Mouse (Mus musculus) kidney, embryonic 14.5 days (tissue): ENCODE measurements around the gene Zfp319. TPM values are rescaled to one million over a fixed set of nuclear protein-coding genes. Genes with fewer than 3 reads are reported as not detected.

Source experiments
- ATAC-seq: fragments of 200-750 bp; cut with Nextera tagmentation; 2 replicates; pipeline ENCODE4 v1.8.0; 2017; ENCODE audit warnings: moderate number of reproducible peaks, mild to moderate bottlenecking, moderate TSS enrichment, moderate library complexity; ENCODE audit not compliant: low FRiP score, low TSS enrichment
- H3K27ac ChIP-seq: fragments of 300-500 bp; sonication (generic); 2 replicates; pipeline ENCODE4 v1.5.1; 2014; ENCODE audit warnings: low read depth, mild to moderate bottlenecking, low read length, moderate library complexity, mixed read lengths
- H3K27me3 ChIP-seq: fragments of 300-500 bp; sonication (generic); 2 replicates; pipeline ENCODE4 v1.6.1; 2014; ENCODE audit warnings: mild to moderate bottlenecking, low read length; ENCODE audit not compliant: control insufficient read depth, insufficient read depth
- H3K36me3 ChIP-seq: fragments of 300-500 bp; sonication (generic); 2 replicates; pipeline ENCODE4 v1.6.1; 2014; ENCODE audit warnings: low read length, mixed read lengths; ENCODE audit not compliant: control insufficient read depth, insufficient read depth
- H3K4me1 ChIP-seq: fragments of 300-500 bp; sonication (generic); 2 replicates; pipeline ENCODE4 v1.6.1; 2014; ENCODE audit warnings: low read length, mixed read lengths; ENCODE audit not compliant: control insufficient read depth, insufficient read depth
- H3K4me2 ChIP-seq: fragments of 300-500 bp; sonication (generic); replicated peaks from 2 replicates; pipeline ENCODE4 v1.6.1; 2014; ENCODE audit warnings: low read depth, mild to moderate bottlenecking, low read length
- H3K4me3 ChIP-seq: fragments of 300-500 bp; sonication (generic); 2 replicates; pipeline ENCODE4 v1.5.1; 2014; ENCODE audit warnings: mild to moderate bottlenecking, low read length
- H3K9ac ChIP-seq: fragments of 300-500 bp; sonication (generic); 2 replicates; pipeline ENCODE4 v1.6.1; 2014; ENCODE audit warnings: low read depth, mild to moderate bottlenecking, low read length, moderate library complexity
- H3K9me3 ChIP-seq: fragments of 300-500 bp; sonication (generic); 2 replicates; pipeline ENCODE4 v1.6.1; 2016; ENCODE audit warnings: low read length; ENCODE audit not compliant: control insufficient read depth
- WGBS: fragments of 180-500 bp; shearing (Covaris S2); extraction: QIAGEN DNeasy Blood & Tissue Kit; methylation state at CpG from one replicate; pipeline ENCODE4 v1.1.7; 2014; 5-methylcytosine and 5-hydroxymethylcytosine counted together
- polyA plus RNA-seq: library from polyadenylated mRNA; unstranded; fragments of >200 nt; fragmentation: Nextera tagmentation; extraction: Ambion mirVana; gene quantifications from 2 replicates; pipeline ENCODE4 v1.2.1, GENCODE M21; 2014

The Zfp319 gene
- polyA plus RNA-seq, 1 experiment from 2014 or later, result 8.7 TPM

- 61% methylated on average over 5 of the region's 5 CpGs for WGBS
- no peak overlapping the region for H3K9ac ChIP-seq
- H3K4me2 ChIP-seq, result no peak overlapping the region
- H3K4me1 ChIP-seq, result peaks cover under 1% of the 10 kb centered on the region; the same call in 1 of the 2 replicates
- ATAC-seq, result no peak
- H3K27ac ChIP-seq, result no peak overlapping the region
- no peaks in the 10 kb centered on the region for H3K27me3 ChIP-seq
- H3K4me3 ChIP-seq, result no peak overlapping the region; the same call in 1 of the 2 replicates
- peaks cover 37% of the 10 kb centered on the region for H3K36me3 ChIP-seq
- H3K9me3 ChIP-seq, result no peaks in the 10 kb centered on the region
These were observed 10.0 kb upstream of the Zfp319 start for GRCm38 (mm10) chr8:95341721-95342120.

GRCm38 (mm10) chr8:95336363-95336762, 4.6 kb upstream of the Zfp319 start:
- ATAC-seq, result no peak
- Histone ChIP-seq H3K9ac (no peak overlapping the region), H3K27me3 (no peaks in the 10 kb centered on the region), H3K9me3 (no peaks in the 10 kb centered on the region), H3K27ac (no peak overlapping the region), H3K4me3 (no peak overlapping the region), H3K36me3 (peaks cover 35% of the 10 kb centered on the region), H3K4me1 (peaks cover 4% of the 10 kb centered on the region; the same call in 1 of the 2 replicates), H3K4me2 (no peak overlapping the region)

- Histone ChIP-seq H3K4me1 (peaks cover 4% of the 10 kb centered on the region; the same call in 1 of the 2 replicates), H3K9ac (no peak overlapping the region), H3K27me3 (no peaks in the 10 kb centered on the region), H3K27ac (no peak overlapping the region), H3K36me3 (peaks cover 32% of the 10 kb centered on the region), H3K9me3 (no peaks in the 10 kb centered on the region), H3K4me3 (no peak overlapping the region), H3K4me2 (no peak overlapping the region)
- no peak for ATAC-seq
- WGBS, result 89% methylated on average over 1 of the region's 1 CpGs
These were observed 4.0 kb upstream of the Zfp319 start for GRCm38 (mm10) chr8:95335706-95336105.

- Histone ChIP-seq H3K4me1 (peaks cover 12% of the 10 kb centered on the region), H3K9me3 (no peaks in the 10 kb centered on the region), H3K4me3 (peak overlapping the region; percentile 87), H3K27ac (peak overlapping the region; percentile 99), H3K9ac (peak overlapping the region; percentile 93; the same call in 1 of the 2 replicates), H3K27me3 (no peaks in the 10 kb centered on the region), H3K4me2 (peak overlapping the region; percentile 85), H3K36me3 (peaks cover 34% of the 10 kb centered on the region)
- 20% methylated on average over 21 of the region's 21 CpGs for WGBS
- peak; percentile 43 for ATAC-seq
These were observed 868 bp upstream of the Zfp319 start for GRCm38 (mm10) chr8:95332437-95333199.

GRCm38 (mm10) chr8:95331156-95331719, 512 bp downstream of the Zfp319 start:
- ATAC-seq, result peak; percentile 59
- WGBS, result 0% methylated on average over 38 of the region's 38 CpGs
- Histone ChIP-seq H3K4me1 (peaks cover 12% of the 10 kb centered on the region), H3K4me2 (peak overlapping the region; percentile 85), H3K9me3 (no peaks in the 10 kb centered on the region), H3K27me3 (no peaks in the 10 kb centered on the region), H3K36me3 (peaks cover 44% of the 10 kb centered on the region), H3K4me3 (peak overlapping the region; percentile 87), H3K9ac (peak overlapping the region; percentile 93), H3K27ac (peak overlapping the region; percentile 99)

GRCm38 (mm10) chr8:95330367-95330766, 1.4 kb downstream of the Zfp319 start:
- H3K4me1 ChIP-seq, result peaks cover 12% of the 10 kb centered on the region
- H3K27me3 ChIP-seq, result no peaks in the 10 kb centered on the region
- no peaks in the 10 kb centered on the region for H3K9me3 ChIP-seq
- H3K4me2 ChIP-seq, result peak overlapping the region; percentile 85
- peak overlapping the region; percentile 93; the same call in 1 of the 2 replicates for H3K9ac ChIP-seq
- H3K36me3 ChIP-seq, result peaks cover 52% of the 10 kb centered on the region
- no peak overlapping the region for H3K27ac ChIP-seq
- H3K4me3 ChIP-seq, result peak overlapping the region; percentile 87
- WGBS, result 74% methylated on average over 1 of the region's 1 CpGs
- ATAC-seq, result no peak

- Histone ChIP-seq H3K27me3 (no peaks in the 10 kb centered on the region), H3K9ac (no peak overlapping the region), H3K4me3 (no peak overlapping the region), H3K9me3 (no peaks in the 10 kb centered on the region), H3K36me3 (peaks cover 55% of the 10 kb centered on the region), H3K27ac (no peak overlapping the region), H3K4me2 (no peak overlapping the region), H3K4me1 (peaks cover 11% of the 10 kb centered on the region)
- WGBS, result 90% methylated on average over 46 of the region's 46 CpGs
- no peak for ATAC-seq
These were observed 3.8 kb downstream of the Zfp319 start for GRCm38 (mm10) chr8:95327866-95328465.

- 82% methylated on average over 5 of the region's 5 CpGs for WGBS
- Histone ChIP-seq H3K9ac (no peak overlapping the region), H3K36me3 (peaks cover 55% of the 10 kb centered on the region), H3K9me3 (no peaks in the 10 kb centered on the region), H3K4me1 (peaks cover 7% of the 10 kb centered on the region), H3K4me2 (no peak overlapping the region), H3K27ac (no peak overlapping the region), H3K27me3 (no peaks in the 10 kb centered on the region), H3K4me3 (no peak overlapping the region)
- no peak for ATAC-seq
These were observed 4.9 kb downstream of the Zfp319 start for GRCm38 (mm10) chr8:95326822-95327221.

GRCm38 (mm10) chr8:95324646-95325045, 7.1 kb downstream of the Zfp319 start:
- H3K36me3 ChIP-seq, result peaks cover 55% of the 10 kb centered on the region
- no peaks in the 10 kb centered on the region for H3K9me3 ChIP-seq
- ATAC-seq, result no peak
- peaks cover 7% of the 10 kb centered on the region; the same call in 1 of the 2 replicates for H3K4me1 ChIP-seq
- H3K4me3 ChIP-seq, result no peak overlapping the region
- H3K27ac ChIP-seq, result no peak overlapping the region
- no peak overlapping the region for H3K4me2 ChIP-seq
- no peak overlapping the region for H3K9ac ChIP-seq
- 82% methylated on average over 5 of the region's 5 CpGs for WGBS
- H3K27me3 ChIP-seq, result no peaks in the 10 kb centered on the region
